Mouse (Mus musculus): ENCODE results near the gene Rbfox2. TPM values are rescaled to one million over a fixed set of nuclear protein-coding genes. Genes with fewer than 3 reads are reported as not detected.

Gene Rbfox2
- total and polyA plus RNA-seq, 3 experiments, result 0.89 TPM; not detected in 2

DNA sequence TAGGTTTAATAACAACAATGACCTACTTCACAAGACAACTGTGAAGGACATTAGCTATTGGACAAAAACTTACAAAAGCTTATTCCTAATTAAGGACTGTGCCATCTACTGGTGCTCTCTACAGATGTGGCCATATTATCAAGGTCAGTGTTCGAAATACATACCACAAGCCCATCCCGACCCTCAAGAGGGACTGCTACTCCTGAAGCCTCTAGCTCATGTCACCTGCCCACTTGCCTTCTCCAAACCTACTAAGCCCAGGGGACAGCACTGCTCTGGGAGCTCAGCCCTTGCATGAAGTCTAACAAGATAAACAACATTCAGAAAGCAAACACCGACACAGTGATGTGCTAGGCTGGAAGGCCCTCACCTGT is 103.9 kb downstream of the Rbfox2 start:
- dilution Hi-C loops (cut with MboI; ENCODE audit: extremely low pct_ligation_motif_present, extremely low pct_unique_long_range_greater_than_20kb, low sequenced_read_pairs) (no loop called here), in situ Hi-C loops (cut with MboI; ENCODE audit: low pct_ligation_motif_present, low pct_unique_long_range_greater_than_20kb, low sequenced_read_pairs) (no loop called here)
- Histone ChIP-seq H3K79me2 (replicated peaks; ENCODE audit: control insufficient read depth, extremely low read depth, insufficient read depth, poor library complexity, severe bottlenecking) (no peaks in the 10 kb centered on the region), H3K27ac (ENCODE audit: insufficient read depth, low read depth) (no peak overlapping the region), H3K4me3 (replicated peaks in 1 of 3; ENCODE audit: low read depth in 2 of 3, low read length in 2 of 3, poor library complexity in 1 of 3) (no peak overlapping the region), H3K4me1 (ENCODE audit: control insufficient read depth in 1 of 2, insufficient read depth in 2 of 2) (no peaks in the 10 kb centered on the region), H3K27me3 (replicated peaks) (peaks cover 95% of the 10 kb centered on the region), H3K9ac (ENCODE audit: insufficient read depth, low read depth) (no peak overlapping the region), H3K9me3 (replicated peaks; ENCODE audit: low read length) (no peaks in the 10 kb centered on the region), H3K36me3 (replicated peaks in 1 of 2; ENCODE audit: control insufficient read depth in 1 of 2, insufficient read depth in 1 of 2, low read length in 1 of 2) (no peaks in the 10 kb centered on the region), H3K4me2 (ENCODE audit: insufficient read depth, low read depth, poor library complexity, severe bottlenecking) (no peak overlapping the region)
- DNase-seq (ENCODE audit: extremely low read depth), result no peak
- TF ChIP-seq NELFE (IDR thresholded peaks at IDR 0.05; ENCODE audit: low read depth, low read length) (no peak), E2F4 (IDR thresholded peaks at IDR 0.05; ENCODE audit: insufficient replicate concordance, low read depth, low read length) (no peak), UBTF (IDR thresholded peaks at IDR 0.05; ENCODE audit: low read depth, low read length) (no peak), MAFK (IDR thresholded peaks at IDR 0.05; ENCODE audit: insufficient replicate concordance, low read length) (no peak), ELF1 (IDR thresholded peaks at IDR 0.05; ENCODE audit: low read depth, low read length) (no peak), CHD1 (IDR thresholded peaks at IDR 0.05; ENCODE audit: low read depth, low read length) (no peak), CHD2 (IDR thresholded peaks at IDR 0.05; ENCODE audit: low read length) (no peak), IRF4 (IDR thresholded peaks at IDR 0.05; ENCODE audit: low read depth, low read length) (no peak), HCFC1 (IDR thresholded peaks at IDR 0.05; ENCODE audit: low read depth, low read length) (no peak), GABPA (IDR thresholded peaks at IDR 0.05; ENCODE audit: insufficient replicate concordance, low read depth, low read length) (no peak), KAT2A (IDR thresholded peaks at IDR 0.05; ENCODE audit: insufficient replicate concordance, low read length) (no peak), CTCF (conservative IDR thresholded peaks at IDR 0.05 in 1 of 2, IDR thresholded peaks at IDR 0.05 in 1 of 2; ENCODE audit: low read depth in 2 of 2, low read length in 2 of 2) (no peak), ZNF384 (IDR thresholded peaks at IDR 0.05; ENCODE audit: low read depth, low read length) (no peak), RAD21 (IDR thresholded peaks at IDR 0.05; ENCODE audit: low read depth, low read length) (no peak), SMC3 (IDR thresholded peaks at IDR 0.05; ENCODE audit: low read depth, low read length) (no peak), JUND (conservative IDR thresholded peaks at IDR 0.05; ENCODE audit: low read depth, low read length) (no peak), SIN3A (IDR thresholded peaks at IDR 0.05; ENCODE audit: low read length) (no peak)

GRCm38 (mm10) chr15:77202223-77202622 is 104.6 kb downstream of the Rbfox2 start:
- Histone ChIP-seq H3K9me3 (replicated peaks; ENCODE audit: low read length) (no peaks in the 10 kb centered on the region), H3K4me2 (ENCODE audit: insufficient read depth, low read depth, poor library complexity, severe bottlenecking) (no peak overlapping the region), H3K79me2 (replicated peaks; ENCODE audit: control insufficient read depth, extremely low read depth, insufficient read depth, poor library complexity, severe bottlenecking) (no peaks in the 10 kb centered on the region), H3K27ac (ENCODE audit: insufficient read depth, low read depth) (no peak overlapping the region), H3K9ac (ENCODE audit: insufficient read depth, low read depth) (no peak overlapping the region), H3K4me3 (replicated peaks in 1 of 3; ENCODE audit: low read depth in 2 of 3, low read length in 2 of 3, poor library complexity in 1 of 3) (no peak overlapping the region), H3K36me3 (replicated peaks in 1 of 2; ENCODE audit: control insufficient read depth in 1 of 2, insufficient read depth in 1 of 2, low read length in 1 of 2) (no peaks in the 10 kb centered on the region), H3K27me3 (replicated peaks) (peaks cover 94% of the 10 kb centered on the region), H3K4me1 (ENCODE audit: control insufficient read depth in 1 of 2, insufficient read depth in 2 of 2) (no peaks in the 10 kb centered on the region)
- dilution Hi-C loops (cut with MboI; ENCODE audit: extremely low pct_ligation_motif_present, extremely low pct_unique_long_range_greater_than_20kb, low sequenced_read_pairs) (no loop called here), in situ Hi-C loops (cut with MboI; ENCODE audit: low pct_ligation_motif_present, low pct_unique_long_range_greater_than_20kb, low sequenced_read_pairs) (no loop called here)
- no peak for TF ChIP-seq GABPA (IDR thresholded peaks at IDR 0.05; ENCODE audit: insufficient replicate concordance, low read depth, low read length)
- TF ChIP-seq CHD2 (IDR thresholded peaks at IDR 0.05; ENCODE audit: low read length), result no peak
- DNase-seq (ENCODE audit: extremely low read depth), result no peak
